Mouse (Mus musculus) liver, embryonic 13.5 days (tissue): Measurements from ENCODE around the gene Serp2. TPM values are rescaled to one million over a fixed set of nuclear protein-coding genes. Genes with fewer than 3 reads are reported as not detected.

Source experiments
- ATAC-seq: fragments of 200-750 bp; cut with Nextera tagmentation; 2 replicates; pipeline ENCODE4 v1.8.0; 2017; ENCODE audit warnings: low read depth, mild to moderate bottlenecking, moderate number of reproducible peaks, moderate library complexity
- DNase-seq: peaks from one replicate; pipeline ENCODE4 v3.0.0; 2022
- H3K27ac ChIP-seq: fragments of 300-500 bp; sonication (generic); 2 replicates; pipeline ENCODE4 v1.5.1; 2015; ENCODE audit warnings: moderate library complexity, mild to moderate bottlenecking, inconsistent platforms
- H3K27me3 ChIP-seq: fragments of 300-500 bp; sonication (generic); 2 replicates; pipeline ENCODE4 v1.6.1; 2015; ENCODE audit warnings: mild to moderate bottlenecking, inconsistent platforms
- H3K36me3 ChIP-seq: fragments of 300-500 bp; sonication (generic); 2 replicates; pipeline ENCODE4 v1.6.1; 2015; ENCODE audit warnings: mild to moderate bottlenecking, inconsistent platforms
- H3K4me1 ChIP-seq: fragments of 300-500 bp; sonication (generic); replicated peaks from 2 replicates; pipeline ENCODE4 v1.6.1; 2015; ENCODE audit warnings: inconsistent platforms
- H3K4me2 ChIP-seq: fragments of 300-500 bp; sonication (generic); 2 replicates; pipeline ENCODE4 v1.6.1; 2015; ENCODE audit warnings: inconsistent platforms, mild to moderate bottlenecking, moderate library complexity
- H3K4me3 ChIP-seq: fragments of 300-500 bp; sonication (generic); replicated peaks from 2 replicates; pipeline ENCODE4 v1.5.1; 2015; ENCODE audit warnings: mild to moderate bottlenecking, inconsistent platforms
- H3K9ac ChIP-seq: fragments of 300-500 bp; sonication (generic); 2 replicates; pipeline ENCODE4 v1.6.1; 2015; ENCODE audit warnings: mild to moderate bottlenecking, inconsistent platforms
- H3K9me3 ChIP-seq: fragments of 300-500 bp; sonication (generic); replicated peaks from 2 replicates; pipeline ENCODE4 v1.6.1; 2016; ENCODE audit warnings: inconsistent platforms
- WGBS: fragments of 180-500 bp; shearing (Covaris S2); methylation state at CpG from one replicate; pipeline ENCODE4 v1.1.7; 2015; ENCODE audit not compliant: insufficient replicate concordance; 5-methylcytosine and 5-hydroxymethylcytosine counted together
- polyA plus RNA-seq: library from polyadenylated mRNA; unstranded; fragments of >200 nt; fragmentation: Nextera tagmentation; extraction: Ambion mirVana; gene quantifications from 2 replicates; pipeline ENCODE4 v1.2.1, GENCODE M21; 2015

The Serp2 gene
- polyA plus RNA-seq, 1 experiment from 2014 or later = 1.4 TPM

DNA sequence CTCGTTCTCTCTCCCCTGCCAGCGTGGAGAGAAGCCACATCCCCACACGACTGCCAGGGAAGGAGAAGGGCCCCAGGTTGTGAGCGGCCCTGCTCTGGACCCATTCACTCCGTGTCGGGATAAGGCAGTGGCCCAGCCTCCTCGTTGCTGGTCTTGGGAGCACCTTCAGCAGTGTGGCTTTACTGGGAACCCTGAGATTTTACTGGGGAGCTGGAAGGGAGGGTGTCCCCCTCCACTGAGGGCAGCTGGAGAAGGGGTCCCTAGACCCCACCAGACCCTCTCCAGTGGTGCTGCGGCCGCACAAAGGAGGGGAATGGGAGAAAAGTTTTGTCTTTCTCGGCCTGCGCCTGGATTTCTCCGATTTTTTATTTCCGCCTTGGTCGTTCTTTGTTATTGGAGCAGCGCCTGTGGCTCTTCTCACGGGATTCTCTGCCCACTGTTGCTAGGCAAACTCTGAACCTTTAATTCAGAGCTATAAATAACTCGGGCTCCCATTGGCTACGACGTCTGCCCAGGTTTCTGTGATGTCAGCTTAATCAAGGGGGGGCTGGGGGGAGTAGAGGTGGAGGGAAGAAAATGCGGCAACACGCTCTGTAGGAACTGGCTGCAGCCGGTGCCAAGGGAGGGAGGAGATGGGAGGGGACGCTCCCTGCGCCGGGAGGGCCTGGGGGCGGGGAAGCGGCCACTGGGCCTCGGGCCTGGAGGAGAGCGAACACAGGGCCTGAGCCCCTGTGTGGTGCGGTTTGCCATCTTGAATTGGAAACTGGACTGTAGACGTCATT, 51.1 kb downstream of the Serp2 start:
- Histone ChIP-seq H3K9ac (peak overlapping the region; percentile 92), H3K4me2 (peak overlapping the region; percentile 75), H3K4me3 (peak overlapping the region; percentile 77), H3K4me1 (peaks cover 38% of the 10 kb centered on the region), H3K36me3 (peaks cover 24% of the 10 kb centered on the region), H3K27me3 (no peaks in the 10 kb centered on the region), H3K27ac (peak overlapping the region; percentile 93), H3K9me3 (no peaks in the 10 kb centered on the region)
- ATAC-seq (peak; percentile 49), DNase-seq (peak; percentile 68)
- under 1% methylated on average over 31 of the region's 31 CpGs for WGBS

DNA sequence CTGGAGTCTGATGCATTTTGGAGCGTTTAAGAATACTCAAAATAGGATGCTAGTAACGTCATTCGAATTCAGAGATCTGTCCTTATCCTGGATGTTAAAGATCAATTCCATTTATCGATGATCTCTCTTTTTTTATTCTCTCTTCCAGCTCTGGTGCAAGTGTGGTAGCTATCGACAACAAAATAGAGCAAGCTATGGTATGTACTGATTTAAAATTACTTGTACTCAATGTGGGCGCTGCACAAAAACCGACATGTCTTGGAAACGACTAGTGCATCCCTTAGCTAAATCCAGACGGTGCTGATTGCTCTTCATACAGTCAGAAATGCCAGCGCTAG, 51.6 kb downstream of the Serp2 start:
- Histone ChIP-seq H3K4me1 (peaks cover 40% of the 10 kb centered on the region), H3K9me3 (no peaks in the 10 kb centered on the region), H3K36me3 (peaks cover 24% of the 10 kb centered on the region), H3K9ac (peak overlapping the region; percentile 92), H3K27ac (peak overlapping the region; percentile 93), H3K4me3 (peak overlapping the region; percentile 77), H3K4me2 (peak overlapping the region; percentile 75), H3K27me3 (no peaks in the 10 kb centered on the region)
- DNase-seq = no peak
- no peak for ATAC-seq
- 2% methylated on average over 10 of the region's 10 CpGs for WGBS

DNA sequence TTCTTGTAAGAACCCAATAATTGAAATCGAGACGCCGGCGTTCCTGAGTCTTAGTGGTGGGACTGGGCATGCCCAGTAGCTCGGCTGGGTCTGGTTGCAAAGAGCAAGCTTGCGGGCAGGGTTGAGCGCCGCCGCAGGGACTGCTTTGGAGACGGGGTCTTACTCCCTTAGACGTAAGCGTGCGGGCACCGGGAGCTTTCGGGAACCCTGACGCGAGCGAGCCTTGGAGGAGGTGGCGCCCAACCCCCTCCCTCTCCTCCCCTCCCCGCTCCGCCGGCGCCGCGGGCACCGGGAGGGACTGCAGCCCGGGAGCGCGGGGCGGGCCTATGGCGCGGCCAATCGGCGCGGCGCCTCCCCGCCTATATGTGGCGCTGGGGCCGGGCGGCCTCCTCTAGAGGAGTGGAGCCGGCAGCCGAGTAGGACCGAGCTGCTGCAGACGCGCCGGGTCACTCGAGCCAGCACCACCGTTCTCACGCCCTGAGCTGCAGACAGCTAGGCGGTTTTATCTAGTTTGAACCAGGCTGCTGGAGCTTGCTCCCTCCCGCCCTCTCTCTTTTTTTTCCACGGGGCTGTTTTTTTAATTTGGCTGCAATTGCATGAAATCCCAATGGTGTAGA, 52.5 kb downstream of the Serp2 start:
- WGBS = under 1% methylated on average over 51 of the region's 52 CpGs

DNA sequence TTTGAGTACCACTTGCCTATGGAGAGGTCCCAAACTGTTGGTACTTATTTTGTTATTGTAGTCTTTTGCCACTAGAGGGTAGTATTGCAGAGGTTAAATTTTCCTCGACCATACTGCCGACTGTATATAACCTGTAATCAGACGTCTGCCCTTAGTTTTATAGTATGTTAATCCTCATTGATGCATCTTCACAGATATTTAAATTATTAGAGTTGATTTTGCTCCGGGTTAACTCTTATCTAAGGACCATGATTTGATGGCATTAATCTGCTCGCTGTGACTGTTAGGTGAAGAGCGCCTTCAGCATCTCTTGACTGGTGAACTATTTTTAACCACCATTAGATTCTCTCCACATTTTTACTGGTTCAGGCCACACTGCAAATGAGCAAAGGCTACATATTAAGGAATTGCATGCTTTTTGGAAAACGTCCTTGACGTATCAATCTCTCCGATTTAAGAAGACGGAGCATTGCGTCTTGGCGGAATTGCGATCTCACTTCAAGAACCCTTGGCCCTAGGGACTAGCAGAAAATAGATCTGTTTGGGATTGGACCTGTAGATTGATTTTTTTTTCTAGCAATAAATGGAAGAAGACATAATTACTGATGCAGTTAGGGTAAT, 53.3 kb downstream of the Serp2 start:
- Histone ChIP-seq H3K9me3 (no peaks in the 10 kb centered on the region), H3K4me2 (peak overlapping the region; percentile 75), H3K9ac (peak overlapping the region; percentile 92), H3K4me3 (peak overlapping the region; percentile 77), H3K36me3 (peaks cover 24% of the 10 kb centered on the region), H3K27me3 (no peaks in the 10 kb centered on the region), H3K4me1 (peaks cover 35% of the 10 kb centered on the region), H3K27ac (peak overlapping the region; percentile 93)
- 10% methylated on average over 13 of the region's 13 CpGs for WGBS
- no peak for DNase-seq
- no peak for ATAC-seq

More for the DNA sequence above, 52.5 kb downstream of the Serp2 start:
- Histone ChIP-seq H3K4me2 (peak overlapping the region; percentile 75), H3K4me1 (peaks cover 39% of the 10 kb centered on the region), H3K27me3 (no peaks in the 10 kb centered on the region), H3K4me3 (peak overlapping the region; percentile 77), H3K36me3 (peaks cover 24% of the 10 kb centered on the region), H3K9ac (peak overlapping the region; percentile 92), H3K9me3 (no peaks in the 10 kb centered on the region), H3K27ac (peak overlapping the region; percentile 93)
- peak; percentile 93 for DNase-seq
- peak; percentile 97 for ATAC-seq

DNA sequence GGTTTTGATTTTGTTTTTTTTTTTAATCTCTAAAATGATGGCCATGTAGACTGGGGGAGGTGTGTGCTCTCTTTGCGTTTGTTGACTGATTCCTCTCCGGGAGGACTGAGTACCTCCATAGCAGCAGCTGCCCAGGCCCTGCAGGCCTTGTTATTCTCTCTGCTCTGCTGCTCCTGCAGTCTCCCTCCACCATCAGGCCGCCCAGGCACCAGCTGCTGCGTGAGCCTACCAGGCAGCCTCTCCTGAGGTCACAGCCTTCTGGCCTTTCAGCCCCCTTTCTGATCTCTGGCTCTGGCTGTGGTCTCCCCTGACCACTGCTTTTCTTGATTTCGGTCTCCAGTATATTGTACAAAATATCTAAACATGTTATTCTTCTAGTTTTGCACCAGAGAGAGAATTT, 56.7 kb downstream of the Serp2 start:
- no peaks in the 10 kb centered on the region for H3K36me3 ChIP-seq
- H3K27ac ChIP-seq = 0 out of 2 replicates have a peak overlapping the region, but pooled peaks have one; percentile 47
- no peak for DNase-seq
- H3K9ac ChIP-seq = no peak overlapping the region
- H3K4me3 ChIP-seq = no peak overlapping the region
- no peak overlapping the region for H3K4me2 ChIP-seq
- H3K27me3 ChIP-seq = no peaks in the 10 kb centered on the region
- no peak for ATAC-seq
- peaks cover 11% of the 10 kb centered on the region for H3K4me1 ChIP-seq
- no peaks in the 10 kb centered on the region for H3K9me3 ChIP-seq
- 63% methylated on average over 5 of the region's 5 CpGs for WGBS

DNA sequence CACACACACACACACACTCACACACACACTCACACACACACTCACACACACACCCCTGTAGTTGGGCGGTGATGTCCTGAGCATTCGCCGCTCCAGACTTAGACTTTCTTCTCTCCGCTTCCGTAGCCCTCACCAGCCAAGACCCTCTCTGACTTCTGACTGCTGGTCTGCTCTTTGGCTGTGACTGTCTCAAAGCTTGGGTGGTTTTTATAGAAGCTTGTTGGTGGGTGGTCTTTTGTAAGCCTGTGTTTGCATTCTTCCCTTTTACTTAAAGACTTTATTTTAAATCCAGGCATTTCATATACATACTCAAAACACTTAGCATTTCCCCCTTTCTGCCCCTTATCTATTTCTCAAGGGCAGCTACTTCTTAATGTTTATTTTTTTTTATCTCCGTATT, 57.2 kb downstream of the Serp2 start:
- Histone ChIP-seq H3K4me1 (peaks cover 11% of the 10 kb centered on the region), H3K27me3 (no peaks in the 10 kb centered on the region), H3K27ac (no peak overlapping the region), H3K9ac (no peak overlapping the region), H3K4me2 (no peak overlapping the region), H3K36me3 (no peaks in the 10 kb centered on the region), H3K9me3 (no peaks in the 10 kb centered on the region), H3K4me3 (no peak overlapping the region)
- WGBS = 84% methylated on average over 6 of the region's 6 CpGs
- DNase-seq = no peak
- ATAC-seq = no peak

DNA sequence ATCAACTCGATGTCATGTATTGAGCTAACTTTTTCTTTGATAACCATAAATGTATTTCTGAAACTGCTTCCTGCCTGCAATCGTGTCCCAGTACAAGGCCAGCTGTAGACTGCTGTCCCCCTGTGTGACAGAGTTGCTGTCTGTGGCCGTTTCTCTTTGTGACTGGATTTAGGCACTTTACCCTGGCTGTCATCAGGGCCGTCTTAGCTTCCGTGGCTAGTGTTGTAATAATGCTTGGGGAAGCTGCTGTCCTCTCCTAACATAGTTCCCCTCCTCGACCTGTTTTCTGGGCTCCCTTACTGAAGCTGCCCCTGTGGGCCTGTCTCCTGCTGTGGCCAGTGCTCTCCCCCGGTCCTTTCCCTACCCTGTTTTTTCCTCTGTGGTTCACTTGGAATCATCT, 58.5 kb downstream of the Serp2 start:
- Histone ChIP-seq H3K27me3 (no peaks in the 10 kb centered on the region), H3K9ac (no peak overlapping the region), H3K36me3 (no peaks in the 10 kb centered on the region), H3K4me1 (peaks cover 3% of the 10 kb centered on the region; the same call in 1 of the 2 replicates), H3K27ac (no peak overlapping the region), H3K4me2 (no peak overlapping the region), H3K9me3 (no peaks in the 10 kb centered on the region), H3K4me3 (no peak overlapping the region)
- 34% methylated on average over 7 of the region's 7 CpGs for WGBS
- ATAC-seq = no peak
- DNase-seq = no peak

DNA sequence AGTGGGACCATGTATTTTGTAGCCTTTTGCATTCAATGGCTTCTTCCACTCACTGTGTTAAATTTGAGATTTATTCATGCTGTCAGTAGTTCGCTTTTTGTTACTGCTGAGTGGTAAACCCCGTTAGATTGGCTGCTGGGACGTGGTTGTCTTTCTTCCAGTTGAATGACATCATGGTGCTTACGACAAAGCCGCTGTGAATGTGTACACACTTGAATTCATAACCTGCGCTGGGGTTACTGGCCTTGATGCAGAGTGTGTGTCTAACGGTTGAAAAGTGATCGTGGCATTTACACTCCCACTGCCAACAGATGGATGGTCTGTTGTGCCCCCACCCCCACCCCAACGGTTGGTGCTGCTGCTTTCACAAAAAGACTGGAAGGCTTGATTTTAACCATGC, 59.5 kb downstream of the Serp2 start:
- H3K9me3 ChIP-seq = no peaks in the 10 kb centered on the region
- 0 out of 2 replicates have a peak, but pooled peaks cover 3% of the 10 kb centered on the region for H3K4me1 ChIP-seq
- 73% methylated on average over 9 of the region's 9 CpGs for WGBS

DNA sequence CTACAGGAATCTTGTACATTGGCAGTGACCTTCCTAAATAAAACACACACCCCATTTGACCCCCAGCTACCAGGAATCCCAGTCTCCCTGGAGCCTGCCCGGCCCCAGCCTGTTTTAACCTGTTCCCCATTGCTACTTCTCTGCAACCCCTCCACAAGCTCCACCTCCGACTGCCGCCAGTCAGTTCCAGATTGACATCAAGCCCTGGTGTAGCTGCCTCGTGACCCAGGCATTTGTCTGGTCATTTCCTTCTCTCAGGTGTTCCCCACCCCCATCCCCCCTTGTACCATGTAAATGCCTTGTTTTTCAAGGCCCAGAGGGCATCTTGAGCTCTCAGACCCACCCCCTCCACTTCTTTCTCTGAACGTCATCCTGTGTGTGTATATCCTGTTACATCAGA, 61.7 kb downstream of the Serp2 start:
- no peak overlapping the region for H3K4me3 ChIP-seq
- H3K27me3 ChIP-seq = no peaks in the 10 kb centered on the region
- H3K27ac ChIP-seq = no peak overlapping the region
- ATAC-seq (no peak), DNase-seq (no peak)
- no peaks in the 10 kb centered on the region for H3K36me3 ChIP-seq
- H3K4me1 ChIP-seq = no peaks in the 10 kb centered on the region
- H3K9me3 ChIP-seq = no peaks in the 10 kb centered on the region
- no peak overlapping the region for H3K4me2 ChIP-seq
- no peak overlapping the region for H3K9ac ChIP-seq
- WGBS = 30% methylated on average over 5 of the region's 5 CpGs

More for the DNA sequence above, 59.5 kb downstream of the Serp2 start:
- no peak overlapping the region for H3K4me2 ChIP-seq
- no peak overlapping the region for H3K9ac ChIP-seq
- H3K27ac ChIP-seq = no peak overlapping the region
- H3K4me3 ChIP-seq = no peak overlapping the region
- H3K27me3 ChIP-seq = no peaks in the 10 kb centered on the region
- DNase-seq (no peak), ATAC-seq (no peak)
- no peaks in the 10 kb centered on the region for H3K36me3 ChIP-seq

DNA sequence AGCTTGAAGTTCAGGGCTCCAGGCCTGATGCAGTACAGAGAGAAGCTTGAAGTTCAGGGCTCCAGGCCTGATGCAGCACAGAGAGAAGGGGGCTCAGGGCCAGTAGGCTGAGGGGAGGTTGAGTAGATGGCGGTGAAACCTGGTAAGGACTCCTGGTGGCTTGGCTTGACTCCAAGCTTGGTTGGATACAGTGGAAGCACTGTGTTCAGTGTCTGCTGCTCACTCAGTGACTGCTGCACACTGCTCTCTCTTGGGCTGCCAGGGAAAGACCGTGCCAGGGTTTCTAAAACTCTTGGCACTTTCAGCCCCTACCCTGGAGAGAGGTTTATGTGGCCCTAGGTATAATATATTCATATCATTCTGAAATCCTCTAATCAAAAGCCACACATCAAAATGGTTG, 67.6 kb downstream of the Serp2 start:
- Histone ChIP-seq H3K4me3 (no peak overlapping the region), H3K27me3 (no peaks in the 10 kb centered on the region), H3K36me3 (no peaks in the 10 kb centered on the region), H3K4me1 (0 out of 2 replicates have a peak, but pooled peaks cover 6% of the 10 kb centered on the region), H3K9ac (no peak overlapping the region), H3K27ac (no peak overlapping the region), H3K9me3 (no peaks in the 10 kb centered on the region), H3K4me2 (no peak overlapping the region)
- DNase-seq = no peak
- ATAC-seq = no peak
- 82% methylated on average over 2 of the region's 2 CpGs for WGBS

DNA sequence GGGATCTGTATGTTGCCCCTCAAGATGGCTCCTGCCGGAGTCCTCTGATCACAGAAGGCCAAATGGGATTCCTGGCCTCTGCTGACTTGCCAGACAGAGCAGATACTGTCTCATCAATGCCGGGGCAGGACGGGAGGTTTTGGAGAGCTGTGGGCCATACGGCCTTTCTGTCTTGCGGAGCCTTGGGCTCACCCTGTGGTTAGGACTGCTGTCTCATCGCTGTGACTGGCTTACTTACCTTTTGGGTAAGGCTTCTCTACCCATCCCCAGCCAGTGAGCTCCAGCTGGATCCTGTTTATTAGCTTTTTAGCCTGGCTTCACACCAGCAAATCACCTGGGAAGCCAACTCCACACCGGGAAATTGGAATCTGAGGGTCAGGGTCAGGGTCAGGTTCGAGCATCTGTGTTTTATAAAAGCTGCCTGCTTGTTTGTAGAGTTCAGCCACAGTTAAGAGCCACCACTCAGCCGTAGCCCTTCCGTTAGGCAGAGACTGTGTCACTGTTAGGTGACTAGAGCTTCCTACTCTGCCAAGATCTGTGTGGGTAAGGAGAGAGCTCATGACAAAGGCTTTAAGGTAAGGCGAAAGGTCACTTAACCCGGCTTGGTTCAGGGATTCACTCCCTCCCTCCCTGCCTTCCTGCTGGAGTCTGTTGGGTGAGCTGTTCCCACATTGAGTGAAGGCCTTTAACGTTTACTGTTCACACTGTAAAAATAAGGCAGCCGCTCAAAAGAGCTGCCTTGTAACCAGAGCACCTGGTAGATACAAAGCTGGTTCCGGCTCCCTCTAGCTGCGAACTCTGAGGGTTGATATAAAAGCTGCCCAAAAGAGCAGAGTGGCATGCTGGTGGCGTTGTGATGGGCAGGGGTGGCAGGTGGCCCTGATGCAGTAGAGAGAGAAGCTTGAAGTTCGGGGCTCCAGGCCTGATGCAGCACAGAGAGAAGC, 68.3 kb downstream of the Serp2 start:
- Histone ChIP-seq H3K36me3 (no peaks in the 10 kb centered on the region), H3K4me3 (no peak overlapping the region), H3K9ac (no peak overlapping the region), H3K4me1 (0 out of 2 replicates have a peak, but pooled peaks cover 6% of the 10 kb centered on the region), H3K9me3 (no peaks in the 10 kb centered on the region), H3K4me2 (no peak overlapping the region), H3K27me3 (no peaks in the 10 kb centered on the region), H3K27ac (no peak overlapping the region)
- WGBS = 69% methylated on average over 18 of the region's 18 CpGs
- DNase-seq = no peak
- ATAC-seq = no peak
